Mouse (Mus musculus): ENCODE results near the gene Leo1.
A peak's percentile ranks its signal among the peaks of the same experiment; 100 is the strongest.

Gene Leo1

DNA sequence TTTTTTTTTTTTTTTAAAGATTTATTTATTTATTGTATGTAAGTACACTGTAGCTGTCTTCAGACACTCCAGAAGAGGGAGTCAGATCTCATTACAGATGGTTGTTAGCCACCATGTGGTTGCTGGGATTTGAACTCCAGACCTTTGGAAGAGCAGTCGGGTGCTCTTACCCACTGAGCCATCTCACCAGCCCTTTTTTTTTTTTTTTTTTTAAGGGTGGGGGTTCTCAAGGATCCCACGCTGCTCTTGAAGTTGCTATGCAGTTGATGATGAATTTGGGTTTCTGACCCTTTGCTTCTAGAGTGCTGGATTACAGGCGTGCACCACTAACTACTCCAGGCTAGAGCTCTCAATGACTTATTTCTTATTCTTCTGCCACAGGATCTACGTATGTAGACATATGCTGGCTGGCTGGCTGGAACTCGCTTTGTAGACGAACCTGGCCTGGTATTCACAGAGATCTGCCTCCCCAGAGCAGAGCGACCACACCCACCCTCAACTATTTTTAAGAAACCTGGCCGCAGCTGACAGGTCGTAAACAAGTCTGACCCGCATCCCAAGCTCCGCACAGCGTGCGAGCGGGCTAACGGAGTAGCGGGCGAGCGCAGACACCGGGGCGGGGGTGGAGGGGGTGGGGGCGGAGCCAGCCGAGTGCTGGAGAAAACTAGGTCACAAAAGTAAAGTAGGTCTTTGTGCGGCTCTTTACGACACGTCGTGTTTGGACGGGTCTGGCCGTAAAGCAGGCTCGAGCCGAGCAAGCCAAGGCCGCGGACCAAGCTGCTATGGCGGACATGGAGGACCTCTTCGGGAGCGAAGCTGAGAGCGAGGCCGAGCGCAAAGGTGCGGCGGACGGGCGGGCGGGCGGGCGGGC is at the start of gene Leo1:
Gene Leo1 (plus strand): TSS at position 729 of the 871 bp plus-strand sequence.
- DNase-seq (ENCODE audit: low read depth): peak; percentile 90

DNA sequence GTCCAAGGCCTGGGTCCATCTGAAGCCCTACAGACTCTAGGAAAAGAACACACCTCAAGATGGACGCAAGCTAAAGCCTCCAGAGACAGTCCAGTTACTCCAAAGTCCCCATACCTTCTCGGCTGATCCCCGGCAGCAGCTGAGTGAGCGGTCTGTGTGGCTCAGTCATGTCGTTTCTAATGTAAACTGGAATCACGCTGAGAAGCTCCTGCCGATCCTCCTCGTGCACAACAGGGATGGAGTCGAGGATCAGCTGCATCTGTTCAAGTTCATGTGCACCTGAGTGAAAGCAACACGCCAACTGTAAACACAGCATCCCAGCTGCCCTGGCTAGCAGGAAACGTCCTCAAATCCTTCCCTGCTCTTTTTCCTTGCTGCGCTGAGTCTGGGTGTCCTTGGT is 48.1 kb upstream of the Leo1 start:
- no peak for DNase-seq (ENCODE audit: low read depth)

GRCm38 (mm10) chr9:75395971-75396370 is 45.4 kb upstream of the Leo1 start:
- no peak for DNase-seq (ENCODE audit: low read depth)

GRCm38 (mm10) chr9:75399069-75399468 is 42.3 kb upstream of the Leo1 start:
- DNase-seq (ENCODE audit: low read depth): no peak

- no peak for DNase-seq (ENCODE audit: low read depth)
Measured at GRCm38 (mm10) chr9:75400639-75401038, 40.7 kb upstream of the Leo1 start.

- no peak for DNase-seq (ENCODE audit: low read depth)
Measured at GRCm38 (mm10) chr9:75401593-75402504, 39.5 kb upstream of the Leo1 start.

DNA sequence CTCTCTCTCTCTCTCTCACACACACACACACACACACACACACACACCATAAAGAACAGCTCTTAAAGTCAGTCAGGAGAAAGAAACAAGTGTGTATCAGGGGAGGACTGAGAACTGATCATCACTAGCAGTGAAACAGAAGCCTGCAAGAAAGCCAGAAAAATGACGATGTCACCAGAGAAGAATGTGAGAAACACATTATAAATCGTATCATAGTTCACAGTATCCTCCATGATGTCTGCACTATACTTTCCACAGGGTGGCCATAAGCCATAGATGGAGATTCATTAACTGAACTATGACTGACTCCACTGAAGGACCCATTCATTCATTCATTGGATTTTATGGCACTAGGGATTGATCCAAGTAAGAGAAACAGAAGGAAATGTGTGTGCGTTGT is 37.8 kb upstream of the Leo1 start:
- DNase-seq (ENCODE audit: low read depth): peak; percentile 53

GRCm38 (mm10) chr9:75406121-75406520 is 35.2 kb upstream of the Leo1 start:
- DNase-seq (ENCODE audit: low read depth): peak; percentile 17

- DNase-seq (ENCODE audit: low read depth): peak; percentile 83
Measured at GRCm38 (mm10) chr9:75407803-75408202, 33.5 kb upstream of the Leo1 start.

- DNase-seq (ENCODE audit: low read depth): no peak
Measured at GRCm38 (mm10) chr9:75408204-75408826, 33.0 kb upstream of the Leo1 start.

GRCm38 (mm10) chr9:75409031-75409851 is 32.1 kb upstream of the Leo1 start:
- peak; percentile 89 for DNase-seq (ENCODE audit: low read depth)

GRCm38 (mm10) chr9:75409852-75410378 is 31.4 kb upstream of the Leo1 start, which contains the start of gene Mapk6:
TSS of gene Mapk6 (minus strand) at chr9:75410005.
- peak; percentile 97 for DNase-seq (ENCODE audit: low read depth)

DNA sequence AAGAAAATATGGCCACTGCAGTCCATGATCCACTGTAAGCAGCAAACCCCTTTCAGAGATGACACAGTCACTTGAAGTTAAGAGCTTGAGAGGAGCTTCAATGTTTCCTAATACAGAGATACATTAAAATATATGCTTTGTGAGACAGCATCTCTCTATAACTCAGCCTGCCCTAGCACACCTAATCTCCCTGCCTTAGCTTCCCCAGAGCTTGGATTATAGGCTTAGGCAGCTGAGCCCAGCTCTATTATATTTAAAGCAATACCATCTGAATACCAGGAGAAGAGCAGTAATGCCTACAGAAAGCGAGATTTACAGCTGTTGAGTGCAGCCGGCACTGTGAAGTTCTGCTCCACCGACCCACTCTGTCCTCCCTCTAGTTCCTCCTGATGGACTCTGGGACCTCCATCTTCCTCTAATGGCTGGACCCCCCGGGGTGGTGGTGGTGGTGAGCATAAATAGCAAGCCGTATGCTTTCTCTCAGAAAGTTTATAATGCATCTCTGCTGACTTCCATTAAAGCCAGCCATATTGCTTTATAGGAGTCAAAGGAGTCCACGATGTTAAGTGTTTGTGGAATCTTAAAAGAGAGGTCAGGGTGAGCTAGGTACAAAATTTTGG is 30.3 kb upstream of the Leo1 start:
- no peak for DNase-seq (ENCODE audit: low read depth)

DNA sequence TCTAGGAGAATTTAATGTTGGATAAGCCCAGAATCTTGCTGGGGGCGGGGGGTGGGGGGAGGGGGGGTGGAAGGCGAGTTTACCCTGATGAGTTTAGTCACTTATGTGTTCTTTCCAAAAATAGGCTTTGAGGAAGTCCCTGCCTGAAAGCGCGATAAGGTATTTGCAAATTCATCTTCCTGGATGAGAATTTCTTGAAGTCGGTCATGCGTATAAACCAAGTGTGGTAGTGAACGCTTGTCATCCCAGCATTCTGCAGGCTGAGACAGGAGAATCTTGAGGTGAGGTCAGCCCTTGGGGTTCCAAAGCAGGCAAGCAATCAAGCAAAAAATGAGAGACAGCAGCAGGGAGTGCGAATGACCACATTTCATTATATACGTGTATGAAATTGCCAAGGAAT is 29.7 kb upstream of the Leo1 start:
- no peak for DNase-seq (ENCODE audit: low read depth)

- no peak for DNase-seq (ENCODE audit: low read depth)
Measured at GRCm38 (mm10) chr9:75413206-75413605, 28.1 kb upstream of the Leo1 start.

GRCm38 (mm10) chr9:75414204-75414603 is 27.1 kb upstream of the Leo1 start:
- peak; percentile 63 for DNase-seq (ENCODE audit: low read depth)

- DNase-seq (ENCODE audit: low read depth): peak; percentile 84
Measured at GRCm38 (mm10) chr9:75422251-75422691, 19.1 kb upstream of the Leo1 start.

DNA sequence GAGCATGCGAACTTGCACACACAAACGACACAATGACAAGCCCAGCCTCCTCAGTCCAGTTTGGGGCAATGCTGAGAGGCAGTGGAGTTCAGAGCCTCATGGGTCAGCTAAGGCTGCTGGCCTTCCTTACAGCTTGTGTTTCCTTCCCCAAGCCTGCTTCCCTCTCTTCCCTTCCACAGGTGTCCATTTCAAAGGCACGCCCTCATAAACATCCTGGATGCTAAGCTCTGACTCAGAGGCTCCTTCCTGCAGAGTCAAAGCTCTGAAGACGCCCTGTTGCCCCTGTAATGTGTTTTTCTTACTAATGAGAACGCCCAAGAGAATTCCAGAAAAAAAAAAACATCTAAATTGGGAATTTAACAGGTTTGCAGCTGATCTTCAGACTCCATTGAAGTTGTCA is 17.6 kb upstream of the Leo1 start:
- no peak for DNase-seq (ENCODE audit: low read depth)

GRCm38 (mm10) chr9:75424358-75425150 is 16.8 kb upstream of the Leo1 start:
- DNase-seq (ENCODE audit: low read depth): no peak

Measured in NIH3T3 (cell line).